In the genomic region with DNA sequence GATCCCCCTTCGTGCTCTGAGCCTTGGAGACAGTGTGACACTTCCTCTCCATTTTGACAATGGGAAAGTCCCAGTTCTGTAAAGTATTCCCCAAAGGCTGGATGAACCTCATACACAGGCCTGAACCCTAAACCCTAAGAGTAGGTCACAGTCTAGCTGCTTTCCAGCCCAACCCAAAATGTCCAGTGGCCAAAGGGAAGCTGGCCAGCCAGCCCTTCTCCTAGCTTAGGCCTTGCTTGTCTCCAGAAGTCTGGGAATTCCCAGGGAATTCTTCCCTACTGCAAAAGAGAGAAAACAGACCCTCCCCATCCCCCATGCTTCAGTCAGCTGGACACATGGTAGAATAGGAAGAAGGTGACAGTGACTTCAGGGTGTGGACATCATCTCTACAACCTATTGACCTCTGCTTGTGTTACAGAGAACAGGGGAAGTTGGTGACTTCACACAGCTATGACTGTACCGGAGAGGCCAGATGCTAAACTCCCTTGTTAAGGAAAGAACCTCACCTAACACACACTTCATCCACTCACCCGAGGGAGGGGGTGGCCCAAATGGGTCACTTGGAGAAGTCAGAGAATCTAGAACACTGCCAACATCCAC, we compare ENCODE assay signal across 30 mouse cellular contexts. TPM values are rescaled to one million over a fixed set of nuclear protein-coding genes. Genes with fewer than 3 reads are reported as not detected.
DNase-seq lines count a peak whose midpoint lies in the region; ATAC-seq and TF ChIP-seq lines count a peak whose summit lies in the region.
"Had no signal": no experiment of that assay in that cellular context is flagged by ENCODE, and none has a peak within 500 bp of the region (broad histone marks: within the 10 kb centered on the region; RNA-seq: fewer than 3 reads in every experiment).

No protein-coding gene starts in this region.

- H3K4me1 ChIP-seq in liver, adult 2 months (ENCODE audit: control insufficient read depth, insufficient read depth, low read length): peaks cover 31% of the 10 kb centered on the region
- H3K4me1 ChIP-seq in liver, embryonic 11.5 days (replicated peaks; ENCODE audit: control insufficient read depth, insufficient read depth, low read length): no peaks in the 10 kb centered on the region
- no peaks in the 10 kb centered on the region for H3K4me1 ChIP-seq in hindbrain, embryonic 14.5 days (replicated peaks; ENCODE audit: control insufficient read depth, insufficient read depth, low read length)
- H3K4me1 ChIP-seq: hindbrain, embryonic 12.5 days had no signal

- no peak overlapping the region for H3K27ac ChIP-seq in liver, adult 2 months (replicated peaks; ENCODE audit: insufficient read depth, low read depth, low read length)
- H3K27ac ChIP-seq in liver, embryonic 11.5 days (ENCODE audit: low read depth, low read length): no peak overlapping the region
- H3K27ac ChIP-seq in hindbrain, embryonic 14.5 days: no peak overlapping the region
- H3K27ac ChIP-seq: embryonic facial prominence, embryonic 13.5 days; heart, embryonic 13.5 days; hindbrain, embryonic 12.5 days; midbrain, embryonic 10.5 days had no signal

- TF ChIP-seq POLR2A in liver, adult 2 months (IDR thresholded peaks at IDR 0.05; ENCODE audit: extremely low read depth, insufficient read depth, low read length): no peak

- 75% methylated on average over 3 of the region's 3 CpGs for WGBS in liver, adult 2 months
- WGBS in liver, embryonic 11.5 days: 70% methylated on average over 3 of the region's 3 CpGs
- WGBS in hindbrain, embryonic 14.5 days: 76% methylated on average over 3 of the region's 3 CpGs

- H3K9ac ChIP-seq in liver, adult 2 months (ENCODE audit: low read depth, low read length): no peak overlapping the region
- no peak overlapping the region for H3K9ac ChIP-seq in liver, embryonic 11.5 days (ENCODE audit: low read depth, low read length)
- H3K9ac ChIP-seq in hindbrain, embryonic 14.5 days: no peak overlapping the region
- H3K9ac ChIP-seq: embryonic facial prominence, embryonic 13.5 days; heart, embryonic 13.5 days; hindbrain, embryonic 12.5 days had no signal

- peak; percentile 35 for DNase-seq in liver, adult 2 months (ENCODE audit: extremely low read depth, low read depth, low spot score)
- DNase-seq in liver, embryonic 11.5 days (ENCODE audit: low spot score): no peak
- peak; percentile 30 for DNase-seq in gastrocnemius, postnatal 10 days
- no peak for DNase-seq in frontal cortex, postnatal 10 days (ENCODE audit: low spot score in 2 of 2)
- DNase-seq in ovary, postnatal 14 days (ENCODE audit: low spot score): no peak
- DNase-seq in hindbrain, embryonic 14.5 days (ENCODE audit: low spot score): no peak
- DNase-seq: adrenal gland, postnatal 25 days; cerebellum, adult 11 months; cerebellum, postnatal 10 days; kidney, postnatal 36 days; liver; lung, adult 18-20 months; right cerebral cortex, adult 18-20 months; thymus, postnatal 25 days had no signal

- H3K4me2 ChIP-seq in liver, embryonic 11.5 days: no peak overlapping the region
- no peak overlapping the region for H3K4me2 ChIP-seq in hindbrain, embryonic 14.5 days (replicated peaks)
- H3K4me2 ChIP-seq: embryonic facial prominence, embryonic 13.5 days; heart, embryonic 13.5 days; hindbrain, embryonic 12.5 days had no signal

- H3K79me2 ChIP-seq in liver, adult 2 months (ENCODE audit: control insufficient read depth, insufficient read depth, low read length): no peaks in the 10 kb centered on the region

- TF ChIP-seq CTCF in liver, adult 2 months (IDR thresholded peaks at IDR 0.05; ENCODE audit: low read depth, low read length): no peak

- H3K36me3 ChIP-seq in liver, adult 2 months (ENCODE audit: control insufficient read depth, insufficient read depth, low read length): no peaks in the 10 kb centered on the region
- H3K36me3 ChIP-seq in liver, embryonic 11.5 days (ENCODE audit: control insufficient read depth, insufficient read depth, low read length): no peaks in the 10 kb centered on the region
- H3K36me3 ChIP-seq in hindbrain, embryonic 14.5 days (replicated peaks; ENCODE audit: control insufficient read depth, insufficient read depth): no peaks in the 10 kb centered on the region
- H3K36me3 ChIP-seq: embryonic facial prominence, embryonic 13.5 days; G1E; heart, embryonic 13.5 days; hindbrain, embryonic 12.5 days; midbrain, embryonic 10.5 days had no signal

- no peaks in the 10 kb centered on the region for H3K9me3 ChIP-seq in liver, embryonic 11.5 days (ENCODE audit: control insufficient read depth, low read length)
- no peaks in the 10 kb centered on the region for H3K9me3 ChIP-seq in hindbrain, embryonic 14.5 days (ENCODE audit: control insufficient read depth, low read length)
- H3K9me3 ChIP-seq: embryonic facial prominence, embryonic 13.5 days; heart, embryonic 13.5 days; hindbrain, embryonic 12.5 days; midbrain, embryonic 10.5 days had no signal

- ATAC-seq in liver, embryonic 11.5 days (replicated peaks; ENCODE audit: low FRiP score): no peak
- ATAC-seq in granulocyte monocyte progenitor cell, adult 5-6 weeks (replicated peaks; ENCODE audit: poor library complexity, severe bottlenecking): 0 out of 2 replicates have a peak, but pooled peaks have one; percentile 12
- ATAC-seq in megakaryocyte, adult 5-6 weeks (ENCODE audit: poor library complexity, severe bottlenecking): peak; percentile 65
- no peak for ATAC-seq in hindbrain, embryonic 14.5 days (ENCODE audit: low FRiP score)
- ATAC-seq: activated CD4-positive, CD25-positive, alpha-beta regulatory T cell, adult 4 months; CD4-positive, CD25-positive, alpha-beta regulatory T cell, adult 4 months; forebrain, embryonic 14.5 days had no signal

- no peaks in the 10 kb centered on the region for H3K27me3 ChIP-seq in liver, adult 2 months (ENCODE audit: control insufficient read depth, insufficient read depth, low read length)
- H3K27me3 ChIP-seq in liver, embryonic 11.5 days (replicated peaks; ENCODE audit: control insufficient read depth, insufficient read depth, low read length): no peaks in the 10 kb centered on the region
- no peaks in the 10 kb centered on the region for H3K27me3 ChIP-seq in hindbrain, embryonic 14.5 days (ENCODE audit: control insufficient read depth, insufficient read depth, low read length)
- H3K27me3 ChIP-seq: embryonic facial prominence, embryonic 13.5 days; heart, embryonic 13.5 days; hindbrain, embryonic 12.5 days had no signal

- H3K4me3 ChIP-seq in liver, adult 2 months (ENCODE audit: insufficient read depth, low read depth, low read length): no peak overlapping the region
- H3K4me3 ChIP-seq in liver, embryonic 11.5 days (ENCODE audit: low read depth, low read length): no peak overlapping the region
- H3K4me3 ChIP-seq in hindbrain, embryonic 14.5 days (replicated peaks; ENCODE audit: low read length): no peak overlapping the region
- H3K4me3 ChIP-seq: embryonic facial prominence, embryonic 13.5 days; heart, embryonic 13.5 days; hindbrain, embryonic 12.5 days; midbrain, embryonic 10.5 days had no signal

RNA-seq across cellular contexts. Expression of gene Ccl2, which starts 19.1 kb away (rescaled TPM):
- total RNA-seq in liver, adult 2 months (2014; rRNA removed): 0.18 and 0.94 TPM in 2 replicates
- 0.78 and 3.3 TPM in 2 replicates for polyA plus RNA-seq in liver, adult 2 months (2012; rRNA removed)
- 1.4 and 1.8 TPM in 2 replicates for polyA plus RNA-seq in liver, embryonic 11.5 days (2014; fragmentation: Nextera tagmentation; extraction: Ambion mirVana)
- 1 to 10 TPM in 1 of 2 experiments, under 1 TPM in 1; 0.92 to 2.0 TPM for total RNA-seq in gastrocnemius, postnatal 10 days (2021)
- total RNA-seq in granulocyte monocyte progenitor cell, adult 5-6 weeks (2014; fragmentation: Nextera tagmentation): not detected in 2 replicates
- total RNA-seq in granulocyte monocyte progenitor cell, adult 5-6 weeks (2017): 0.41 and 5.5 TPM in 2 replicates
- total RNA-seq in megakaryocyte, adult 5-6 weeks (2015): 45.4 and 58.9 TPM in 2 replicates
- 26.0 and 31.5 TPM in 2 replicates for total RNA-seq in megakaryocyte, adult 5-6 weeks (2017)
- 0.78 TPM in 1 of 2 replicates, not detected in the other for polyA plus RNA-seq in hindbrain, embryonic 14.5 days (2014; fragmentation: Nextera tagmentation; extraction: Ambion mirVana)
- total RNA-seq: G1E; left cerebral cortex, postnatal 36 days; midbrain, postnatal 0 days had no signal
- polyA plus RNA-seq: activated CD4-positive, CD25-positive, alpha-beta regulatory T cell, adult 4 months; CD4-positive, CD25-positive, alpha-beta regulatory T cell, adult 4 months; G1E had no signal

RNA-seq across cellular contexts. Expression of gene Gm17268, which starts 22.1 kb away (rescaled TPM):
- total RNA-seq in liver, adult 2 months (2014; rRNA removed): not detected in 2 replicates
- polyA plus RNA-seq in liver, adult 2 months (2012; rRNA removed): not detected in 2 replicates
- polyA plus RNA-seq in liver, embryonic 11.5 days (2014; fragmentation: Nextera tagmentation; extraction: Ambion mirVana): not detected in 2 replicates
- not detected for total RNA-seq in gastrocnemius, postnatal 10 days (2021)
- not detected in 2 replicates for total RNA-seq in granulocyte monocyte progenitor cell, adult 5-6 weeks (2014; fragmentation: Nextera tagmentation)
- total RNA-seq in granulocyte monocyte progenitor cell, adult 5-6 weeks (2017): not detected in 2 replicates
- not detected in 2 replicates for total RNA-seq in megakaryocyte, adult 5-6 weeks (2015)
- not detected in 2 replicates for total RNA-seq in megakaryocyte, adult 5-6 weeks (2017)
- not detected in 2 replicates for polyA plus RNA-seq in hindbrain, embryonic 14.5 days (2014; fragmentation: Nextera tagmentation; extraction: Ambion mirVana)
- total RNA-seq: adrenal gland, postnatal 25 days; G1E; left cerebral cortex, adult 18-20 months; left cerebral cortex, postnatal 36 days; midbrain, postnatal 0 days had no signal
- polyA plus RNA-seq: activated CD4-positive, CD25-positive, alpha-beta regulatory T cell, adult 4 months; CD4-positive, CD25-positive, alpha-beta regulatory T cell, adult 4 months; embryonic facial prominence, embryonic 13.5 days; forebrain, embryonic 14.5 days; G1E; heart, embryonic 13.5 days; hindbrain, embryonic 12.5 days; intestine, embryonic 14.5 days; kidney, embryonic 14.5 days; midbrain, embryonic 10.5 days; midbrain, postnatal 0 days; neural tube, embryonic 11.5 days had no signal

RNA-seq across cellular contexts. Expression of gene Ccl7, which starts 29.2 kb away (rescaled TPM):
- 0.18 and 0.20 TPM in 2 replicates for total RNA-seq in liver, adult 2 months (2014; rRNA removed)
- not detected in 2 replicates for polyA plus RNA-seq in liver, adult 2 months (2012; rRNA removed)
- polyA plus RNA-seq in liver, embryonic 11.5 days (2014; fragmentation: Nextera tagmentation; extraction: Ambion mirVana): 0.36 and 0.39 TPM in 2 replicates
- 1 to 10 TPM in 1 of 2 experiments, under 1 TPM in 1; 0.94 to 1.2 TPM for total RNA-seq in gastrocnemius, postnatal 10 days (2021)
- not detected in 2 replicates for total RNA-seq in granulocyte monocyte progenitor cell, adult 5-6 weeks (2014; fragmentation: Nextera tagmentation)
- not detected in 2 replicates for total RNA-seq in granulocyte monocyte progenitor cell, adult 5-6 weeks (2017)
- 0.74 TPM in 1 of 2 replicates, not detected in the other for total RNA-seq in megakaryocyte, adult 5-6 weeks (2015)
- total RNA-seq in megakaryocyte, adult 5-6 weeks (2017): not detected in 2 replicates
- polyA plus RNA-seq in hindbrain, embryonic 14.5 days (2014; fragmentation: Nextera tagmentation; extraction: Ambion mirVana): 0.90 and 1.9 TPM in 2 replicates
- total RNA-seq: G1E; left cerebral cortex, adult 18-20 months had no signal
- polyA plus RNA-seq: activated CD4-positive, CD25-positive, alpha-beta regulatory T cell, adult 4 months; CD4-positive, CD25-positive, alpha-beta regulatory T cell, adult 4 months; G1E had no signal

RNA-seq across cellular contexts. Expression of gene Ccl11, which starts 41.3 kb away (rescaled TPM):
- 0.09 TPM in 1 of 2 replicates, not detected in the other for total RNA-seq in liver, adult 2 months (2014; rRNA removed)
- 0.07 and 0.16 TPM in 2 replicates for polyA plus RNA-seq in liver, adult 2 months (2012; rRNA removed)
- not detected in 2 replicates for polyA plus RNA-seq in liver, embryonic 11.5 days (2014; fragmentation: Nextera tagmentation; extraction: Ambion mirVana)
- 10 to 100 TPM; 12.2 to 13.3 TPM for total RNA-seq in gastrocnemius, postnatal 10 days (2021)
- not detected in 2 replicates for total RNA-seq in granulocyte monocyte progenitor cell, adult 5-6 weeks (2014; fragmentation: Nextera tagmentation)
- not detected in 2 replicates for total RNA-seq in granulocyte monocyte progenitor cell, adult 5-6 weeks (2017)
- total RNA-seq in megakaryocyte, adult 5-6 weeks (2015): not detected in 2 replicates
- not detected in 2 replicates for total RNA-seq in megakaryocyte, adult 5-6 weeks (2017)
- 0.19 TPM in 1 of 2 replicates, not detected in the other for polyA plus RNA-seq in hindbrain, embryonic 14.5 days (2014; fragmentation: Nextera tagmentation; extraction: Ambion mirVana)
- total RNA-seq: G1E; left cerebral cortex, adult 18-20 months; midbrain, postnatal 0 days had no signal
- polyA plus RNA-seq: activated CD4-positive, CD25-positive, alpha-beta regulatory T cell, adult 4 months; CD4-positive, CD25-positive, alpha-beta regulatory T cell, adult 4 months; forebrain, embryonic 14.5 days; G1E; midbrain, embryonic 10.5 days had no signal

RNA-seq across cellular contexts. Expression of gene Asic2, which starts 48.0 kb away (rescaled TPM):
- under 0.01 TPM in 1 of 2 replicates, not detected in the other for total RNA-seq in liver, adult 2 months (2014; rRNA removed)
- not detected in 2 replicates for polyA plus RNA-seq in liver, adult 2 months (2012; rRNA removed)
- polyA plus RNA-seq in liver, embryonic 11.5 days (2014; fragmentation: Nextera tagmentation; extraction: Ambion mirVana): 0.18 and 0.27 TPM in 2 replicates
- total RNA-seq in gastrocnemius, postnatal 10 days (2021): under 1 TPM; 0.21 to 0.23 TPM
- total RNA-seq in granulocyte monocyte progenitor cell, adult 5-6 weeks (2014; fragmentation: Nextera tagmentation): not detected in 2 replicates
- total RNA-seq in granulocyte monocyte progenitor cell, adult 5-6 weeks (2017): not detected in 2 replicates
- total RNA-seq in megakaryocyte, adult 5-6 weeks (2015): not detected in 2 replicates
- total RNA-seq in megakaryocyte, adult 5-6 weeks (2017): not detected in 2 replicates
- polyA plus RNA-seq in hindbrain, embryonic 14.5 days (2014; fragmentation: Nextera tagmentation; extraction: Ambion mirVana): 12.4 and 14.7 TPM in 2 replicates
- polyA plus RNA-seq: activated CD4-positive, CD25-positive, alpha-beta regulatory T cell, adult 4 months; CD4-positive, CD25-positive, alpha-beta regulatory T cell, adult 4 months; G1E had no signal

Comparison
In these comparisons a context has a peak if more than half of its experiments do, and no peak if none do; other contexts are left out.
1. DNase-seq: peak in liver, adult 2 months (single experiment) and gastrocnemius, postnatal 10 days (single experiment); none in liver, embryonic 11.5 days (single experiment), frontal cortex, postnatal 10 days (0 of 2), ovary, postnatal 14 days (single experiment) and hindbrain, embryonic 14.5 days (single experiment).
2. ATAC-seq: peak in granulocyte monocyte progenitor cell, adult 5-6 weeks (single experiment) and megakaryocyte, adult 5-6 weeks (single experiment); none in liver, embryonic 11.5 days (single experiment) and hindbrain, embryonic 14.5 days (single experiment).
3. RNA of gene Ccl2, which starts 19.1 kb away (total RNA-seq): 26.0 to 58.9 TPM in megakaryocyte, adult 5-6 weeks; 0.92 to 2.0 TPM in gastrocnemius, postnatal 10 days, 0.41 to 5.5 TPM in granulocyte monocyte progenitor cell, adult 5-6 weeks and 0.18 to 0.94 TPM in liver, adult 2 months; every median in the first group is over 4 times any median in the second.